Mouse (Mus musculus) gastrocnemius, adult 18-20 months (tissue): ENCODE measurements around the gene Ypel5. TPM values are rescaled to one million over a fixed set of nuclear protein-coding genes. Genes with fewer than 3 reads are reported as not detected.

ENCODE experiments used
- DNase-seq: peaks from one replicate; pipeline ENCODE4 v3.0.0; 2021; ENCODE audit warnings: low spot score
- total RNA-seq, 2 experiments: library from RNA; stranded (reverse); gene quantifications; 2 replicates each; pipeline ENCODE4 v1.2.3; 2021

The Ypel5 gene
- total RNA-seq, 2 experiments from 2014 or later: 30.2 to 30.7 TPM

- peak; percentile 4 for DNase-seq
These were observed 1.7 kb downstream of the Ypel5 start for GRCm38 (mm10) chr17:72837824-72838474.

GRCm38 (mm10) chr17:72839000-72839399 lies 2.7 kb downstream of the Ypel5 start:
- DNase-seq: peak; percentile 12

- no peak for DNase-seq
These were observed 8.1 kb downstream of the Ypel5 start for GRCm38 (mm10) chr17:72844393-72844792.

DNA sequence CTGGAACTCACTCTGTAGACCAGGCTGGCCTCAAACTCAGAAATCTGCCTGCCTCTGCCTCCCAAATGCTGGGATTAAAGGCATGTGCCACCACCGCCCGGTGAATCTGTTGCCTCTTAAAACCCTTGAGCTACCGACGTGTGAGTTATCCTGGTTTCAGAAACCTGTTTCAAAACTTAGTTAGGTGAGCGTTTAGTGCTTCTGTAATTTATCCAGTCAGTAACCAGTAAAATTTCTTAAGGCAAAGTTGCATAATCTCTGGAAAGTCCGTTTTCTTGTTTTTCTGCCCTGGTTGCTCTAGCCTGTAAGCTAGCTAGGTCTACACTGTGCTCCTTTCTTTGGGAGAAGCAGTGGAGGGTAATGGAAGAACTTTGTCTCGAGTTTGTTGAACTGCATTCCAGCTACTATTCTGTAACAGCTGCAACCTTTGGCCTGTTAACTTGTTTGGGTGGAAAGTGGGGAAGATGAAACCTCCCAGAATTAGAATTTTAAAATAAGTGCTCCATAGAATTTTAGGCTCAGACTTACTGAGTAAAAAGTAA lies 8.8 kb downstream of the Ypel5 start:
- no peak for DNase-seq

GRCm38 (mm10) chr17:72845521-72845920 lies 9.3 kb downstream of the Ypel5 start:
- no peak for DNase-seq

- no peak for DNase-seq
These were observed 19.0 kb downstream of the Ypel5 start for GRCm38 (mm10) chr17:72855298-72855697.

DNA sequence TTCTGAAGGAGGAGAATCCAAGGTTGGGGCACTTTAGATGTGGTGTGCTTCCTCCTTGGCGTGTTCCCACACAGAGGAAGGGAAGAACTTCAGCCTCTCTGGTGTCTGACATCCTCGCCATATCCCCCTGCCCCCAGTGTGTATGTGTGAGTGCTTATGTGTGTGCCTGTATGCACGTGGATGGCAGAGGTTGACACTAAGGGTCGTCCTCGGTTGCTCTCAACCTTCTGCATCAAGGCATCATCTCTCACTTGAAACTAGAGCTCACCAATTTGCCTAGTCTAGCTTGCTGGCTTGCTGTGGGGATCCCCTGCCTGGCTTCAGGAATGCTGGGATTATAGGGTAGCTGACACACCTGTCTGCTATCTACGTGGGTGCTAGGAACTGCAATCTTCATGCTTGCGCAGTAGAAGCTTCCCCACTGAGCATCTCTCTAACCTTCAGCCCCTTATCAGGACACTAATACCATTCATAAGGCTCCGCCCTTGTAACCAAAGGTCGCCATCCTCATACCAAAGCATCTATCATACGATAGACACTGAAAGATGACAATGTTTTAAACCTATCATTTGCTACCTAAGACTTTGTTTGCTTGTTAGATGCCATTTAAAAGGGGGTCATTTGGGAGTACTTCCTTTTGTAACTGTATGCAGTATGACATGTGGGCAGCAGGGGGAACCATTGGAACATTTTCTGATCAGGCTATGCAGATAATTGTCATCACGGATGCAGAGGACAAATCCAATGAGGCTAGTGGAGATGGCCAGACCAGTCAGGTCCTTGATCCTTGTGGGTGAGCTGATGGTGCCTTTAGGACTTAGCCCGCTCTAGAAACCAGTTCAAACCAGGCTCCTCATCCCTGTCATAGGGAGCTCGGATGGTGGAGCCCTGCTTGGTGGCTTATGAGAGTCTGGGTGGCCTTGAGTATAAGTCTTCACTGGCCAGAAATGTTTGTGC lies 21.7 kb downstream of the Ypel5 start:
- DNase-seq: peak; percentile 30

DNA sequence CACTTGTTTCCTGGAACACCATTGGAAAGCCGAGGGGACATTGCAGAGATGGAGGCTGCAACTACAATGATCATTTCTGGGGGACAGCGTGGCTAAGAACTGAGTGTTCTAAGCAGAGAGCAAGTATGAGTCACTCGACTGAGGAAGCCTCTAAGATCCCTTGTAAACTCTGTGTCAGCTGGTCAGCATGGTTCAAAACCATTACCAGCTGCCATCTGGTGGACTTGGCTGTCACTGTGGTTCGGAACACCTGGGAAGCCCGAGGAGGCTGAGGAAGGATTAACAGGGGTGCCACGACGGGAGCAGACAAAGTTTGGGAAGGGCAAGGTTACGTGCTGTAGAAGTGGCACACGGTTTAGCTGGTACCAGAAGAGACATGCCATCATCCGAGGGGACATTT lies 27.0 kb downstream of the Ypel5 start:
- DNase-seq: peak; percentile 5

GRCm38 (mm10) chr17:72866624-72867245 lies 30.5 kb downstream of the Ypel5 start:
- DNase-seq: no peak

DNA sequence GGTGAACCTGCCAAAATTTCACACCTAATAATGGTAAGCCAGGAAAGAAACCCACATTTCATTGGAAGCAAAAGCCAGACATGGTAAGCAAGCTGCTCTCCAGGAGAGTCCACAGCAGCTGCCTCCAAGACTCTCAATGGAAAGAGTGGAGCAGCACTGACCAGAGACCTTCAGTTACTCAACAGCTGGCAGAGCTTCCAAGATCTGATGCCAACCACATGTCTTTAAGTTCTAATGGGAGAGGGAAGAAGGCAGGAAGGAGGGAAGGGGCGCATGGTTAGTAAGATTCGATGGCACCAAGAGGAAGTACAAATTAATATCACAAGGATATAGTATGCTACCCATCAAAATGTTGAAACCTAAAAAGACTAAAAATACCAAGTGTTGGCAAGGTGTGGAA lies 31.9 kb downstream of the Ypel5 start:
- DNase-seq: no peak

- DNase-seq: no peak
These were observed 42.7 kb downstream of the Ypel5 start for GRCm38 (mm10) chr17:72878979-72879378.

- DNase-seq: no peak
These were observed 43.9 kb downstream of the Ypel5 start for GRCm38 (mm10) chr17:72880156-72880555.

DNA sequence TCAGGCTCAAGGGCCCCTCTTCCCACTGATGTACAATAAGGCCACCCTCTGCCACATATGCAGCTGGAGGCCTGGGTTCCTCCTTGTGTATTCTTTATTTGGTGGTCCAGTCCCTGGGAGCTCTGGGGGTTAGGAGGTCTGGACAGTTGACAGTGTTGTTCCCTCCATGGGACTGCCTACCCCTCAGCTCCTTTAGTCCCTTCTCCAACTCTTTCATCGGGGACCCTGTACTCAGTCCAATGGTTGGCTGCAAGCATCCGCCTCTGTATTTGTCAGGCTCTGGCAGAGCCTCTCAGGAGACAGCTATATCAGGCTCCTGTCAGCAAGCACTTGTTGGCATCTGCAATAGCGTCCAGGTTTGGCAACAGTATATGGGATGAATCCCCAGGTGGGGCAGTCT lies 44.8 kb downstream of the Ypel5 start:
- DNase-seq: no peak

DNA sequence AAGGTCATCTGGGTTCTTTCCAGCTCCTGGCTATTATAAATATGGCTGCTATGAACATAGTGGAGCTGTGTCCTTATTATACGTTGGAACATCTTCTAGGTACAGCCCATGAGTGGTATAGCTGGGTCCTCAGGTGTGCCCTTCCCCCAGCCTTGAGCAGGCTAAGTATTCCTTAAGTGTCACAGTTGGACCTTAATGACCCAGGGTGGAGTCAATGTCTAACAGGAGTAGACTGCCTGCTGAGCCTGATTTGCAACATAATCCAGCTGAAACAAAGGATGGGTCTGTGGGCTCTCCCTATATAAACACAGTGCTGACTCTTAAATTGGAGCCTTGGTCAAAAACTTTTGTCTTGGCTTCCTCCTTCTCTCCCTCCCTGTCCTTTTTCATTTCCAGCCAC lies 45.6 kb downstream of the Ypel5 start:
- DNase-seq: no peak

- peak; percentile 72 for DNase-seq
These were observed 53.5 kb downstream of the Ypel5 start for GRCm38 (mm10) chr17:72889556-72890397.

DNA sequence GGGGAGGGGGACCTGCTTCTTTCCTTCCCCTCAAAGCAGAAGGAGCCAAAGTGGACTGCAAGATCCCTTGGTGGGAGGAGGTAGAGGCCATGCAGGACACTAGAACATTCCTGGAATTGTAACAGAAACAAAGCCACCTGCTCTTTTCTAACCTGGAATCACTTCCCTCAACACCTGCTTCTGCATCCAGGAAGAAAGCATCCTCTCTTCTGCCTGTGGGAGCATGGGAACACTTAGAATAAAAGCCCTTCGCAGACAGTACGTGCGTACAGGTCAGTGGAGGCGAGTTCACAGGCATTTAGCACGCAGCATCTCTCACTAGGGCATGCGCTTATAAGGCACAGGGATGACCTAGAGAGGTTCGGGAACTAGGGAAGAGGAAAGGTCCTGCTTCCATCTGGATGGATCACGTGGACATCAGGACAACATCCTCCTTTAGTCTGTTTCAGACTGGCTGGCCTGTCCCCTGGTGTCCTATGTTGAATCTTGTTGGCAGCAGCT lies 54.2 kb downstream of the Ypel5 start:
- DNase-seq: no peak

DNA sequence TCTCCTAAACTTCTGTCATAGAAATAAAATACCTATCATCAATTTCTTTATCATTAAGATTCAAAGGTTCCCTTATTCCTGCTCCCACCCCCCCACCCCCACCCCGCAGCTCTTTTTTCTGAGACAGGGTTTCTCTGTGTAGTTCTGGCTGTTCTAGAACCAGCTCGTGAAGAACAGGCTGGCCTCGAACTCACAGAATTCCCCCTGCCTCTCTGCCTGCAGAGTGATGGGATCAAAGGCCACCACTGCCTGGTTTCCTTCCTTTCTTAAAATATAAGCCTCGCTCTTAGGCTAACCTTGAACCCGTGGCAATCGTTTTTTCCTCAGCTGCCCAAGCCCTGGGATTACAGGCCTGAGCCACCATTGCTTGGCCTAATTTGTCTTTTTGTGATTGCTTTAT lies 55.3 kb downstream of the Ypel5 start:
- no peak for DNase-seq

DNA sequence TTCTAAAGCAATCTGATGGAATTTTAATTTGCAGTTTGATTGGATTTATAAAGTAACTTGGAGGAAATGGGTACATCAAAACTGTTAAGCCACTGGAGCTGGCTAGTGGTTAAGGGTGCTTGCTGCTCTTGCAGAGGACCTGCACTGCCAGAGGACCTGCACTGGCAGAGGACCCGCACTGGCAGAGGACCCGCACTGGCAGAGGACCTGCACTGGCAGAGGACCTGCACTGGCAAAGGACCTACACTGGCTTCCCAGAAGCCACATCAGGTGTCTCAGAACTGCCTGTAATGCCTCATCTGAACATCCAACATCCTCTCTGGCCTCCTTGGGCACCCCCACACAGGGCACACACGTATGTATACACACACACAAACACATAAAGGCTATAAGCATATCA lies 59.3 kb downstream of the Ypel5 start:
- DNase-seq: no peak

GRCm38 (mm10) chr17:72897076-72897475 lies 60.8 kb downstream of the Ypel5 start:
- no peak for DNase-seq

DNA sequence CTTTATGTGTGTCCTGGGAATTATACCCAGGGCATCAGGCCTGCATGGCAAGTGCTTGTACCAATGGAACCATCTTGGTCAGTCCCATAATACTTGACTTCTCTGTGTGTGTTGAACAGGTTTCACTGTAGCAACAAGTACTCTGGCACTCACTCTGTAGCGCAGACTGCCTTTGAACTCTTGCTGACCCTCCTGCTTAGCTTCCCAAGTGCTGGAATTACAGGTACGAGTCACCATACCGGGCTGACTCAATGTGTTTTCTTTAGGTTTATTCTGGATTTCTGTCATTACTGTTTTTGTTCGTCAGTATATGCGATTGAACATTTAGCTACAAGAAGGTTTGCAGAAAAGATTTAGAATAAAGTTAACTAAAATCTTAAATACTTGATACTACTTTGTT lies 61.7 kb downstream of the Ypel5 start:
- no peak for DNase-seq

GRCm38 (mm10) chr17:72898775-72899174 lies 62.5 kb downstream of the Ypel5 start:
- no peak for DNase-seq
